Mouse (Mus musculus) erythroblast, embryonic 14.5 days (primary cell): ENCODE measurements around the gene Fam169a.

Source experiments
- GATA1 ChIP-seq: IDR thresholded peaks from 2 replicates; pipeline ENCODE4 v1.6.1; 2012; ENCODE audit warnings: low read length, inconsistent platforms, mixed read lengths
- TAL1 ChIP-seq: IDR thresholded peaks from 3 replicates; pipeline ENCODE4 v1.6.1; 2012; ENCODE audit warnings: low read length, inconsistent platforms, mixed read lengths

DNA sequence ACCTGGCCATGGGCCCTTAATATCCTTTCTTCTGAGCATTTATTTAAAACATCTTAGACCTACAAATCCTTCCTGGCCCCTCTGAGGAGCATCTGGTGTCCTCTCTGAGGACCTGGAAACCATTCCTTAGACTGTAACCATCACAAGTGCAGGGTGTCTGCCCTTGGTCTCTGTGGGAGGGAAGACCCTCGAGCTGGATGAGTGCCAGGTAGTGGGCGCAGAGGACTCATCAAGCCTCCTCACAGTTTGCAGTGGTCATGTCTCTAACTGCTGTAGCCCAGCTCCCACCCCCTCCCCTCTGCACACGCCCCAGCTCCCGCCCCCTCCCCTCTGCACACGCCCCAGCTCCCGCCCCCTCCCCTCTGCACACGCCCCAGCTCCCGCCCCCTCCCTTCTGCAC is 6.8 kb upstream of the Fam169a start:
- no peak for TF ChIP-seq GATA1
- TF ChIP-seq TAL1 = no peak
